Mouse (Mus musculus) myocyte (in vitro differentiated cells): Measurements from ENCODE around the gene Vamp9. TPM values are rescaled to one million over a fixed set of nuclear protein-coding genes. Genes with fewer than 3 reads are reported as not detected.

Experiments used
- H3K27me3 ChIP-seq: one replicate; pipeline ENCODE4 v1.6.1; 2011; ENCODE audit not compliant: control insufficient read depth, insufficient read depth, insufficient read length
- H3K36me3 ChIP-seq: one replicate; pipeline ENCODE4 v1.6.1; 2011; ENCODE audit not compliant: control insufficient read depth, insufficient read depth
- H3K4me2 ChIP-seq: one replicate; pipeline ENCODE4 v1.6.1; 2011; ENCODE audit warnings: low read depth, control low read depth
- H3K4me3 ChIP-seq: one replicate; pipeline ENCODE4 v1.5.1; 2011; ENCODE audit warnings: mild to moderate bottlenecking, control low read depth, moderate library complexity
- H3K79me2 ChIP-seq: one replicate; pipeline ENCODE4 v1.6.1; 2011; ENCODE audit not compliant: control insufficient read depth, insufficient read depth
- H3ac ChIP-seq: one replicate; pipeline ENCODE4 v1.6.1; 2011; ENCODE audit not compliant: control insufficient read depth, insufficient read length
- CEBPB ChIP-seq: IDR thresholded peaks from 2 replicates; pipeline ENCODE4 v1.6.1; 2011; ENCODE audit warnings: mild to moderate bottlenecking, moderate library complexity; ENCODE audit not compliant: poor library complexity, insufficient read depth, severe bottlenecking
- E2F4 ChIP-seq: IDR thresholded peaks from one replicate; pipeline ENCODE4 v1.6.1; 2011; ENCODE audit warnings: mild to moderate bottlenecking, control low read depth, moderate library complexity; ENCODE audit not compliant: insufficient read depth
- MAX ChIP-seq: IDR thresholded peaks from one replicate; pipeline ENCODE4 v1.6.1; 2011; ENCODE audit warnings: low read depth, mild to moderate bottlenecking, control low read depth
- MYOD1 ChIP-seq, 3 experiments: IDR thresholded peaks; one replicate each; pipeline ENCODE4 v1.6.1; 2011; ENCODE audit warnings: control low read depth in 2 of 3, low read depth in 2 of 3, mild to moderate bottlenecking in 2 of 3, moderate library complexity in 1 of 3; ENCODE audit not compliant: insufficient read length in 2 of 3, control insufficient read depth in 1 of 3
- MYOG ChIP-seq, 3 experiments: IDR thresholded peaks; one replicate each; pipeline ENCODE4 v1.6.1; 2011; ENCODE audit warnings: control low read depth in 2 of 3, low read depth in 2 of 3, mild to moderate bottlenecking in 2 of 3; ENCODE audit not compliant: insufficient read length in 2 of 3, control insufficient read depth in 1 of 3, insufficient read depth in 1 of 3
- POLR2A ChIP-seq: IDR thresholded peaks from one replicate; pipeline ENCODE4 v1.6.1; 2011; ENCODE audit warnings: low read depth, mild to moderate bottlenecking, control low read depth, moderate library complexity; ENCODE audit not compliant: insufficient read length
- POLR2AphosphoS2 ChIP-seq: IDR thresholded peaks from one replicate; pipeline ENCODE4 v1.6.1; 2011; ENCODE audit warnings: low read depth, control low read depth; ENCODE audit not compliant: insufficient read length
- REST ChIP-seq: IDR thresholded peaks from one replicate; pipeline ENCODE4 v1.6.1; 2011; ENCODE audit warnings: mild to moderate bottlenecking, control low read depth, moderate library complexity; ENCODE audit not compliant: insufficient read depth, insufficient read length
- SRF ChIP-seq: IDR thresholded peaks from one replicate; pipeline ENCODE4 v1.6.1; 2011; ENCODE audit warnings: low read depth; ENCODE audit not compliant: control insufficient read depth, insufficient read length
- TCF12 ChIP-seq: IDR thresholded peaks from one replicate; pipeline ENCODE4 v1.6.1; 2011; ENCODE audit warnings: mild to moderate bottlenecking, control low read depth; ENCODE audit not compliant: poor library complexity, insufficient read depth, severe bottlenecking
- TCF3 ChIP-seq: IDR thresholded peaks from one replicate; pipeline ENCODE4 v1.6.1; 2011; ENCODE audit warnings: low read depth, control low read depth; ENCODE audit not compliant: insufficient read length
- USF1 ChIP-seq: IDR thresholded peaks from one replicate; pipeline ENCODE4 v1.6.1; 2011; ENCODE audit warnings: low read depth, mild to moderate bottlenecking, control low read depth, moderate library complexity
- polyA plus RNA-seq: library from polyadenylated mRNA; unstranded; fragments of >200 nt; fragmentation: generic; extraction: Trizol; gene quantifications from one replicate; pipeline ENCODE4 v1.2.1, GENCODE M21; 2012; ENCODE audit warnings: missing spikeins

Vamp9 gene
- polyA plus RNA-seq, result not detected

- Histone ChIP-seq H3K4me3 (no peak within 1 kb of the TSS), H3K79me2 (no peaks in the 10 kb centered on the region), H3ac (no peak within 1 kb of the TSS), H3K4me2 (no peak within 1 kb of the TSS), H3K27me3 (no peaks in the 10 kb centered on the region), H3K36me3 (no peaks in the 10 kb centered on the region)
- TF ChIP-seq TCF12 (no peak), REST (no peak), CEBPB (no peak), POLR2A (no peak), MYOG (IDR thresholded peaks at IDR 0.05; ENCODE audit: control insufficient read depth in 1 of 3, insufficient read depth in 1 of 3, insufficient read length in 2 of 3, low read depth in 2 of 3) (no peak), MYOD1 (IDR thresholded peaks at IDR 0.05; ENCODE audit: control insufficient read depth in 1 of 3, insufficient read length in 2 of 3, low read depth in 2 of 3) (no peak), USF1 (no peak), E2F4 (no peak), SRF (no peak), POLR2AphosphoS2 (no peak), TCF3 (no peak), MAX (no peak)
These were observed at the start of gene Vamp9 for GRCm38 (mm10) chr5:99906181-99906956. Gene Vamp9 (plus strand): TSS chr5:99906254.

GRCm38 (mm10) chr5:99857106-99857637 is 48.9 kb upstream of the Vamp9 start:
- no peaks in the 10 kb centered on the region for H3K36me3 ChIP-seq
- peaks cover 8% of the 10 kb centered on the region for H3K27me3 ChIP-seq
- no peak overlapping the region for H3K4me2 ChIP-seq
- no peak overlapping the region for H3K4me3 ChIP-seq
- H3K79me2 ChIP-seq, result no peaks in the 10 kb centered on the region
- TF ChIP-seq MAX (no peak), E2F4 (no peak), CEBPB (no peak), USF1 (no peak), SRF (no peak), POLR2A (no peak), TCF12 (no peak), MYOG (IDR thresholded peaks at IDR 0.05; ENCODE audit: control insufficient read depth in 1 of 3, insufficient read depth in 1 of 3, insufficient read length in 2 of 3, low read depth in 2 of 3) (no peak), TCF3 (no peak), POLR2AphosphoS2 (no peak), REST (no peak), MYOD1 (IDR thresholded peaks at IDR 0.05; ENCODE audit: control insufficient read depth in 1 of 3, insufficient read length in 2 of 3, low read depth in 2 of 3) (no peak)
- H3ac ChIP-seq, result no peak overlapping the region

- no peaks in the 10 kb centered on the region for H3K79me2 ChIP-seq
- H3K27me3 ChIP-seq, result peaks cover 11% of the 10 kb centered on the region
- no peak overlapping the region for H3K4me2 ChIP-seq
- H3K4me3 ChIP-seq, result no peak overlapping the region
- no peak for TF ChIP-seq REST
- no peak for TF ChIP-seq USF1
- TF ChIP-seq TCF12, result no peak
- no peak for TF ChIP-seq POLR2A
- no peak for TF ChIP-seq MYOG (IDR thresholded peaks at IDR 0.05; ENCODE audit: control insufficient read depth in 1 of 3, insufficient read depth in 1 of 3, insufficient read length in 2 of 3, low read depth in 2 of 3)
- TF ChIP-seq POLR2AphosphoS2, result no peak
- TF ChIP-seq SRF, result no peak
- TF ChIP-seq MYOD1 (IDR thresholded peaks at IDR 0.05; ENCODE audit: control insufficient read depth in 1 of 3, insufficient read length in 2 of 3, low read depth in 2 of 3), result no peak
- TF ChIP-seq MAX, result no peak
- TF ChIP-seq CEBPB, result no peak
- no peak for TF ChIP-seq E2F4
- TF ChIP-seq TCF3, result no peak
- H3K36me3 ChIP-seq, result no peaks in the 10 kb centered on the region
- H3ac ChIP-seq, result no peak overlapping the region
These were observed 46.2 kb upstream of the Vamp9 start for GRCm38 (mm10) chr5:99859637-99860433.

- Histone ChIP-seq H3K36me3 (no peaks in the 10 kb centered on the region), H3K27me3 (peaks cover 9% of the 10 kb centered on the region), H3K79me2 (no peaks in the 10 kb centered on the region), H3ac (no peak overlapping the region), H3K4me2 (no peak overlapping the region), H3K4me3 (no peak overlapping the region)
- TF ChIP-seq TCF3 (no peak), TCF12 (no peak), MYOG (IDR thresholded peaks at IDR 0.05; ENCODE audit: control insufficient read depth in 1 of 3, insufficient read depth in 1 of 3, insufficient read length in 2 of 3, low read depth in 2 of 3) (no peak), CEBPB (no peak), REST (no peak), MAX (no peak), MYOD1 (IDR thresholded peaks at IDR 0.05; ENCODE audit: control insufficient read depth in 1 of 3, insufficient read length in 2 of 3, low read depth in 2 of 3) (no peak), E2F4 (no peak), SRF (no peak), POLR2A (no peak), USF1 (no peak), POLR2AphosphoS2 (no peak)
These were observed 44.2 kb upstream of the Vamp9 start for GRCm38 (mm10) chr5:99861816-99862215.
